Mouse (Mus musculus): ENCODE data around the gene A930004D18Rik.

DNA sequence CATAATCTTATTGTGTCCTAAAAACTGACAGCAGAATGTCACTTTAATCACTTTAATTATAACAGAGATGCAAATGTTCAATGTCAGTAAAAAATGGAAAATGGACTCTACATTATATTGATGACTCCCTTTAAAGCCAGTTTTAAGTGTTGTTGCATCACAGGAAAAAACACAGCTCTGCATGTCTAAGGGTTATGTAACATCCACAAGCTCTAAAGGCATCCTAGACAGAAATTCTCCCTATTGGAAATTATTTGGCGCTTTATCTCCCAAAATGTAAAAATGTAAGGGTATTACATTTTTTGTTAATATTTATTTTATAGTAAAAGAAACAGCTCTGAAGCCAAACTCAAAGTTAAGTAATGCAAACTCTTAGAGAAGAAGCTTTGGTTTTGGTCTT lies 22.4 kb upstream of the A930004D18Rik start:
- TF ChIP-seq CTCF (conservative IDR thresholded peaks at IDR 0.05; ENCODE audit: insufficient read depth, insufficient read length, low read depth, low read length) (no peak), POLR2A (IDR thresholded peaks at IDR 0.05; ENCODE audit: low read depth, low read length) (no peak)

Data from kidney, adult 2 months (tissue).